Mouse (Mus musculus) gastrocnemius, postnatal 10 days (tissue): Measurements from ENCODE around the gene Polr1d. TPM values are rescaled to one million over a fixed set of nuclear protein-coding genes. Genes with fewer than 3 reads are reported as not detected.

Experiments used
- DNase-seq: peaks from one replicate; pipeline ENCODE4 v3.0.0; 2021; ENCODE audit warnings: mixed read lengths
- total RNA-seq, 2 experiments: library from RNA; stranded (reverse); gene quantifications; 2 replicates each; pipeline ENCODE4 v1.2.3; 2021

Gene Polr1d
- total RNA-seq, 2 experiments from 2014 or later: 103 to 116 TPM

GRCm38 (mm10) chr5:147055572-147056245, 21.1 kb upstream of the Polr1d start:
- no peak for DNase-seq

GRCm38 (mm10) chr5:147056712-147057290, 20.0 kb upstream of the Polr1d start:
- DNase-seq: no peak

- DNase-seq: no peak
These were observed 19.0 kb upstream of the Polr1d start for GRCm38 (mm10) chr5:147057626-147058414.

GRCm38 (mm10) chr5:147058661-147059060, 18.2 kb upstream of the Polr1d start:
- DNase-seq: no peak

- DNase-seq: no peak
These were observed 17.5 kb upstream of the Polr1d start for GRCm38 (mm10) chr5:147059319-147059718.

- no peak for DNase-seq
These were observed 16.8 kb upstream of the Polr1d start for GRCm38 (mm10) chr5:147060024-147060423.

- no peak for DNase-seq
These were observed 13.6 kb upstream of the Polr1d start for GRCm38 (mm10) chr5:147063215-147063661.

GRCm38 (mm10) chr5:147066129-147066528, 10.7 kb upstream of the Polr1d start:
- no peak for DNase-seq

- no peak for DNase-seq
These were observed 9.9 kb upstream of the Polr1d start for GRCm38 (mm10) chr5:147066965-147067364.

GRCm38 (mm10) chr5:147068876-147069275, 8.0 kb upstream of the Polr1d start:
- DNase-seq: no peak

- no peak for DNase-seq
These were observed 5.9 kb upstream of the Polr1d start for GRCm38 (mm10) chr5:147070791-147071516.

GRCm38 (mm10) chr5:147071886-147072285, 5.0 kb upstream of the Polr1d start:
- DNase-seq: no peak

- no peak for DNase-seq
These were observed 3.0 kb upstream of the Polr1d start for GRCm38 (mm10) chr5:147073805-147074204.

- no peak for DNase-seq
These were observed 1.5 kb upstream of the Polr1d start for GRCm38 (mm10) chr5:147075103-147076025.

- DNase-seq: peak; percentile 96
These were observed 638 bp upstream of the Polr1d start, which contains the start of gene Lnx2 for GRCm38 (mm10) chr5:147076026-147076798. Gene Lnx2, minus strand, starts transcription at chr5:147076586.

GRCm38 (mm10) chr5:147077305-147078034, 620 bp downstream of the Polr1d start:
- peak; percentile 93 for DNase-seq

- no peak for DNase-seq
These were observed 1.5 kb downstream of the Polr1d start for GRCm38 (mm10) chr5:147078110-147078900.

GRCm38 (mm10) chr5:147085201-147085894, 8.5 kb downstream of the Polr1d start:
- peak; percentile 38 for DNase-seq
